In genomic region chr8:119913181-119913580, GRCm38 (mm10) we compare ENCODE assay signal across 10 mouse cellular contexts. TPM values are rescaled to one million over a fixed set of nuclear protein-coding genes. Genes with fewer than 3 reads are reported as not detected.
DNase-seq lines count a peak whose midpoint lies in the region; ATAC-seq lines count a peak whose summit lies in the region.
"Had no signal": no experiment of that assay in that cellular context is flagged by ENCODE, and none has a peak within 500 bp of the region (broad histone marks: within the 10 kb centered on the region; RNA-seq: fewer than 3 reads in every experiment).

No protein-coding gene starts in this region.

- no peak overlapping the region for H3K27ac ChIP-seq in neural tube, embryonic 12.5 days
- no peak overlapping the region for H3K27ac ChIP-seq in forebrain, embryonic 15.5 days (replicated peaks)
- peak overlapping the region; percentile 75 for H3K27ac ChIP-seq in liver, embryonic 16.5 days (ENCODE audit: low read length)
- H3K27ac ChIP-seq in stomach, embryonic 15.5 days: no peak overlapping the region; the same call in 1 of the 2 replicates

- H3K4me3 ChIP-seq in neural tube, embryonic 12.5 days: no peak overlapping the region
- H3K4me3 ChIP-seq in forebrain, embryonic 15.5 days: no peak overlapping the region
- peak overlapping the region; percentile 81 for H3K4me3 ChIP-seq in liver, embryonic 16.5 days (ENCODE audit: low read depth, low read length)
- no peak overlapping the region for H3K4me3 ChIP-seq in stomach, embryonic 15.5 days (replicated peaks)

- peaks cover 43% of the 10 kb centered on the region for H3K4me1 ChIP-seq in neural tube, embryonic 12.5 days
- H3K4me1 ChIP-seq in forebrain, embryonic 15.5 days: peaks cover 56% of the 10 kb centered on the region
- H3K4me1 ChIP-seq in liver, embryonic 16.5 days (ENCODE audit: control insufficient read depth, low read depth, low read length): peaks cover 69% of the 10 kb centered on the region
- H3K4me1 ChIP-seq in stomach, embryonic 15.5 days: peaks cover 49% of the 10 kb centered on the region

- no peaks in the 10 kb centered on the region for H3K9me3 ChIP-seq in neural tube, embryonic 12.5 days
- no peaks in the 10 kb centered on the region for H3K9me3 ChIP-seq in forebrain, embryonic 15.5 days
- no peaks in the 10 kb centered on the region for H3K9me3 ChIP-seq in liver, embryonic 16.5 days (replicated peaks; ENCODE audit: control insufficient read depth, low read length)
- H3K9me3 ChIP-seq in stomach, embryonic 15.5 days: no peaks in the 10 kb centered on the region

- no peak for ATAC-seq in neural tube, embryonic 12.5 days (ENCODE audit: low FRiP score, low read depth)
- no peak for ATAC-seq in forebrain, embryonic 15.5 days (replicated peaks)
- ATAC-seq in liver, embryonic 16.5 days (ENCODE audit: low read depth): no peak
- ATAC-seq in stomach, embryonic 15.5 days (ENCODE audit: insufficient read depth, low FRiP score, low read depth): no peak

- no peak for DNase-seq in neural tube, embryonic 10.5 days (ENCODE audit: extremely low spot score, low spot score)
- DNase-seq in thymus, postnatal 25 days: no peak
- DNase-seq in T-cell, adult 2 months (ENCODE audit: low spot score): no peak
- DNase-seq in thymus, postnatal 4 days: no peak
- DNase-seq: cerebellum, adult 11-12 months; spleen, adult 18-20 months had no signal

- 82% methylated on average over 3 of the region's 3 CpGs for WGBS in neural tube, embryonic 12.5 days
- WGBS in forebrain, embryonic 15.5 days: 69% methylated on average over 3 of the region's 3 CpGs
- 53% methylated on average over 3 of the region's 3 CpGs for WGBS in liver, embryonic 16.5 days (ENCODE audit: insufficient replicate concordance)
- WGBS in stomach, embryonic 15.5 days: 59% methylated on average over 3 of the region's 3 CpGs

- peak overlapping the region; percentile 79 for H3K4me2 ChIP-seq in neural tube, embryonic 12.5 days (replicated peaks)
- H3K4me2 ChIP-seq in forebrain, embryonic 15.5 days (replicated peaks): peak overlapping the region; percentile 66; the same call in 1 of the 2 replicates
- peak overlapping the region; percentile 93 for H3K4me2 ChIP-seq in liver, embryonic 16.5 days (ENCODE audit: low read depth, low read length)
- H3K4me2 ChIP-seq in stomach, embryonic 15.5 days: peak overlapping the region; percentile 97

- peaks cover 3% of the 10 kb centered on the region; the same call in 1 of the 2 replicates for H3K36me3 ChIP-seq in neural tube, embryonic 12.5 days
- no peaks in the 10 kb centered on the region for H3K36me3 ChIP-seq in forebrain, embryonic 15.5 days
- no peaks in the 10 kb centered on the region for H3K36me3 ChIP-seq in liver, embryonic 16.5 days (ENCODE audit: control insufficient read depth, insufficient read depth)
- no peaks in the 10 kb centered on the region for H3K36me3 ChIP-seq in stomach, embryonic 15.5 days

- H3K27me3 ChIP-seq in neural tube, embryonic 12.5 days (replicated peaks): no peaks in the 10 kb centered on the region; the same call in 1 of the 2 replicates
- no peaks in the 10 kb centered on the region for H3K27me3 ChIP-seq in forebrain, embryonic 15.5 days
- H3K27me3 ChIP-seq in liver, embryonic 16.5 days (ENCODE audit: control insufficient read depth, insufficient read depth, low read depth, low read length): no peaks in the 10 kb centered on the region
- no peaks in the 10 kb centered on the region for H3K27me3 ChIP-seq in stomach, embryonic 15.5 days (replicated peaks)

- no peak overlapping the region for H3K9ac ChIP-seq in neural tube, embryonic 12.5 days
- 0 out of 2 replicates have a peak overlapping the region, but pooled peaks have one; percentile 88 for H3K9ac ChIP-seq in forebrain, embryonic 15.5 days (replicated peaks)
- peak overlapping the region; percentile 87 for H3K9ac ChIP-seq in liver, embryonic 16.5 days (ENCODE audit: low read depth, low read length)
- no peak overlapping the region for H3K9ac ChIP-seq in stomach, embryonic 15.5 days

RNA-seq across cellular contexts. Expression of gene Gm20388, which starts 2.5 kb away (rescaled TPM):
- polyA plus RNA-seq in neural tube, embryonic 12.5 days (2016; fragmentation: Nextera tagmentation; extraction: Ambion mirVana): not detected in 2 replicates
- not detected in 2 replicates for polyA plus RNA-seq in forebrain, embryonic 15.5 days (2015; fragmentation: Nextera tagmentation; extraction: Ambion mirVana)
- 1.4 and 2.0 TPM in 2 replicates for polyA plus RNA-seq in liver, embryonic 16.5 days (2015; fragmentation: Nextera tagmentation; extraction: Ambion mirVana)
- polyA plus RNA-seq in stomach, embryonic 15.5 days (2015; fragmentation: Nextera tagmentation; extraction: Ambion mirVana): not detected in 2 replicates

RNA-seq across cellular contexts. Expression of gene Usp10, which starts 3.0 kb away (rescaled TPM):
- 137 and 142 TPM in 2 replicates for polyA plus RNA-seq in neural tube, embryonic 12.5 days (2016; fragmentation: Nextera tagmentation; extraction: Ambion mirVana)
- polyA plus RNA-seq in forebrain, embryonic 15.5 days (2015; fragmentation: Nextera tagmentation; extraction: Ambion mirVana): 143 and 149 TPM in 2 replicates
- 66.7 and 75.7 TPM in 2 replicates for polyA plus RNA-seq in liver, embryonic 16.5 days (2015; fragmentation: Nextera tagmentation; extraction: Ambion mirVana)
- polyA plus RNA-seq in stomach, embryonic 15.5 days (2015; fragmentation: Nextera tagmentation; extraction: Ambion mirVana): 127 and 133 TPM in 2 replicates

RNA-seq across cellular contexts. Expression of gene Klhl36, which starts 51.1 kb away (rescaled TPM):
- polyA plus RNA-seq in neural tube, embryonic 12.5 days (2016; fragmentation: Nextera tagmentation; extraction: Ambion mirVana): 10.8 and 10.9 TPM in 2 replicates
- polyA plus RNA-seq in forebrain, embryonic 15.5 days (2015; fragmentation: Nextera tagmentation; extraction: Ambion mirVana): 15.3 and 15.4 TPM in 2 replicates
- polyA plus RNA-seq in liver, embryonic 16.5 days (2015; fragmentation: Nextera tagmentation; extraction: Ambion mirVana): 4.3 and 4.4 TPM in 2 replicates
- polyA plus RNA-seq in stomach, embryonic 15.5 days (2015; fragmentation: Nextera tagmentation; extraction: Ambion mirVana): 12.3 and 12.8 TPM in 2 replicates

Comparison
In these comparisons a context has a peak if more than half of its experiments do, and no peak if none do; other contexts are left out.
1. H3K9ac ChIP-seq: peak in forebrain, embryonic 15.5 days (single experiment) and liver, embryonic 16.5 days (single experiment); none in neural tube, embryonic 12.5 days (single experiment) and stomach, embryonic 15.5 days (single experiment).
2. Peak in every context shown above with its lines, with median percentiles within 50 percentile points of each other: H3K4me2 ChIP-seq.